Mouse (Mus musculus): ENCODE data around the gene Pdgfd. TPM values are rescaled to one million over a fixed set of nuclear protein-coding genes. Genes with fewer than 3 reads are reported as not detected.

Gene Pdgfd
- total RNA-seq, 1 experiment from 2014 or later = 28.6 TPM

Other genes with a start within 250 kb of the Pdgfd start
- not detected in 2 replicates for gene Ddi1, start 101.3 kb downstream of the Pdgfd start, total RNA-seq (2021)

Data from adrenal gland, postnatal 14 days (tissue).